Mouse (Mus musculus): ENCODE measurements around the gene Taf6l.

GRCm38 (mm10) chr19:8763276-8763675 lies 22.9 kb downstream of the Taf6l start:
- TF ChIP-seq FLI1 (IDR thresholded peaks at IDR 0.05; ENCODE audit: low read length) (no peak), GATA1 (IDR thresholded peaks at IDR 0.05; ENCODE audit: borderline replicate concordance, low read length) (no peak)
